Mouse (Mus musculus) limb, embryonic 11.5 days (tissue): ENCODE results near the gene Rab34. TPM values are rescaled to one million over a fixed set of nuclear protein-coding genes. Genes with fewer than 3 reads are reported as not detected.

Experiments
- ATAC-seq: fragments of 200-750 bp; cut with Nextera tagmentation; 2 replicates; pipeline ENCODE4 v1.8.0; 2017; ENCODE audit warnings: low read depth; ENCODE audit not compliant: insufficient number of reproducible peaks, low FRiP score, low TSS enrichment
- DNase-seq: peaks from one replicate; pipeline ENCODE4 v3.0.0-alpha.2; 2015; ENCODE audit warnings: low spot score
- H3K27ac ChIP-seq: fragments of 300-500 bp; sonication (generic); replicated peaks from 2 replicates; pipeline ENCODE4 v1.5.1; 2014; ENCODE audit warnings: low read depth, mild to moderate bottlenecking, low read length
- H3K27me3 ChIP-seq: fragments of 300-500 bp; sonication (generic); 2 replicates; pipeline ENCODE4 v1.6.1; 2014; ENCODE audit warnings: mild to moderate bottlenecking, low read length, mixed read lengths; ENCODE audit not compliant: control insufficient read depth, insufficient read depth
- H3K36me3 ChIP-seq: fragments of 300-500 bp; sonication (generic); 2 replicates; pipeline ENCODE4 v1.6.1; 2014; ENCODE audit warnings: mild to moderate bottlenecking, low read length, moderate library complexity, mixed read lengths; ENCODE audit not compliant: control insufficient read depth, insufficient read depth
- H3K4me1 ChIP-seq: fragments of 300-500 bp; sonication (generic); 2 replicates; pipeline ENCODE4 v1.6.1; 2014; ENCODE audit warnings: low read length, mixed read lengths; ENCODE audit not compliant: control insufficient read depth, insufficient read depth
- H3K4me2 ChIP-seq: fragments of 300-500 bp; sonication (generic); 2 replicates; pipeline ENCODE4 v1.6.1; 2014; ENCODE audit warnings: low read depth, mild to moderate bottlenecking, moderate library complexity; ENCODE audit not compliant: severe bottlenecking
- H3K4me3 ChIP-seq: fragments of 300-500 bp; sonication (generic); 2 replicates; pipeline ENCODE4 v1.5.1; 2014; ENCODE audit warnings: low read depth, low read length
- H3K9ac ChIP-seq: fragments of 300-500 bp; sonication (generic); 2 replicates; pipeline ENCODE4 v1.6.1; 2014; ENCODE audit warnings: mild to moderate bottlenecking, low read length
- H3K9me3 ChIP-seq: fragments of 300-500 bp; sonication (generic); 2 replicates; pipeline ENCODE4 v1.6.1; 2016; ENCODE audit warnings: low read length; ENCODE audit not compliant: control insufficient read depth
- WGBS: fragments of 180-500 bp; shearing (Covaris S2); extraction: QIAGEN DNeasy Blood & Tissue Kit; methylation state at CpG from one replicate; pipeline ENCODE4 v1.1.7; 2014; 5-methylcytosine and 5-hydroxymethylcytosine counted together
- polyA plus RNA-seq: library from polyadenylated mRNA; unstranded; fragments of >200 nt; fragmentation: Nextera tagmentation; extraction: Ambion mirVana; gene quantifications from 2 replicates; pipeline ENCODE4 v1.2.1, GENCODE M21; 2014

Rab34 gene
- polyA plus RNA-seq, 1 experiment from 2014 or later, result 144 TPM

DNA sequence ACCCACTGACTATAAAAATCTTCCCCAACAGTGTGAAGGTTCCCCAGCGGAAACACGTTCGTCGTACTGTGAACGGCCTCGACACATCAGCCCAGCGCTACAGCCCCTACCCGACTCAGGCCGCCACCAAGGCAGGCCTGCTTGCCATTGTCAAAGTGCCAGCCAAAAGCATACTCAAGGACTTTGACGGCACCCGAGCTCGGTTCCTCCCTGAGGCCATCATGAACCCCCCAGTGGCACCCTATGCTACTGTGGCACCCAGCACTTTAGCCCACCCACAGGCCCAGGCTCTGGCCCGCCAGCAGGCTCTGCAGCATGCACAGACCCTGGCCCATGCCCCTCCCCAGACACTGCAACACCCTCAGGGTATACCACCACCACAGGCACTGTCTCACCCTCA lies 34.5 kb upstream of the Rab34 start:
- no peak overlapping the region for H3K4me3 ChIP-seq
- WGBS, result 88% methylated on average over 13 of the region's 13 CpGs
- 0 out of 2 replicates have a peak overlapping the region, but pooled peaks have one; percentile 45 for H3K27ac ChIP-seq
- ATAC-seq (no peak), DNase-seq (no peak)
- H3K9me3 ChIP-seq, result no peaks in the 10 kb centered on the region
- H3K9ac ChIP-seq, result no peak overlapping the region
- H3K4me2 ChIP-seq, result no peak overlapping the region
- H3K27me3 ChIP-seq, result no peaks in the 10 kb centered on the region
- H3K4me1 ChIP-seq, result no peaks in the 10 kb centered on the region
- peaks cover 24% of the 10 kb centered on the region; the same call in 1 of the 2 replicates for H3K36me3 ChIP-seq

DNA sequence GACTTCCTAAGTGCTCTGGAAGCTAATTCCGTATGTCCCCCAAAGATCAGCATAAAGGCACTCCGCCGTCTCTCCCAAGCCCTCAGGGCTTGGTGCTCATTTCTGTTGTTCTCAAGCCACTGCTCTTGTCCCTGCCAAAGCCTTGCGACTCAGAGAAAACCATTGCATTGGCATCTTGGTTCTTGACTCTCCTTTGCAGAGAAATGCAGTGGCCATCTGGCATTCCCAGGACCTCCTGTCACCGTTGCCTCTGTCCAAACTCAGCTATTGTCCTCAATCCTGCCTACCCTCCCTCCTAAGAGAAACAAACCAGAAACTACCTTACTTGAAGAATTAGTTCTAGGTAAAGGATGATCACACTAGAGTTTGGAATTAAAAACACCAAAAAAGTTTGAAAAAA lies 32.6 kb upstream of the Rab34 start:
- no peak for DNase-seq
- Histone ChIP-seq H3K9ac (no peak overlapping the region), H3K27ac (no peak overlapping the region), H3K4me3 (no peak overlapping the region), H3K36me3 (peaks cover 25% of the 10 kb centered on the region), H3K9me3 (no peaks in the 10 kb centered on the region), H3K4me2 (no peak overlapping the region), H3K27me3 (no peaks in the 10 kb centered on the region), H3K4me1 (no peaks in the 10 kb centered on the region)
- ATAC-seq, result no peak
- WGBS, result 83% methylated on average over 5 of the region's 5 CpGs

DNA sequence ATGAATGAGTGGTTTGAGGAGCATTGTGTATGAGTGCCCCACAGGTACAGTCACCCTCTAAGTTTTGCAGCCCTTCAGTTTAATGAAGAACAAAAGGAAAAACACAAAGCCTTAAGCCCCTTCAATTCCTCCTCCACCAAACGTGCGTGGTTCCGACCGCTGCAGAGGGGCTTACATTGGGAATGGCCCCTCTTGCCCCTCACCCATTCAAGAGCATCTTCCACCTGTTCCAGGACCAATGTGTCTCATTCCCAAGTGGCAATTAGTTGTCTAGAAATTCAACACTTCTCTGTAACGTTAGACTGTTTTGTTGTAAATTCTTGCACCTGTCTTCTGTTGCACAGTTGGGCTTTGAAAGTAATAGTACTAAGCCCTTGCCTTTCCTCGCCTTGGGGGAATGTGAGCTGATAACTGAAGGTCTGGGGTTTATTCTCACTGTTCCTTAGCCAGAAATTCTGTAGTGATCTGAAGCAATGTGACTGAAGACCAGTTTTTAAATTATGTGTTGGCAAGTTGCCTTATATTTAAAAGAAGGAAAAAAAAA lies 32.0 kb upstream of the Rab34 start:
- WGBS, result 74% methylated on average over 6 of the region's 6 CpGs
- no peak for ATAC-seq
- H3K9me3 ChIP-seq, result no peaks in the 10 kb centered on the region

DNA sequence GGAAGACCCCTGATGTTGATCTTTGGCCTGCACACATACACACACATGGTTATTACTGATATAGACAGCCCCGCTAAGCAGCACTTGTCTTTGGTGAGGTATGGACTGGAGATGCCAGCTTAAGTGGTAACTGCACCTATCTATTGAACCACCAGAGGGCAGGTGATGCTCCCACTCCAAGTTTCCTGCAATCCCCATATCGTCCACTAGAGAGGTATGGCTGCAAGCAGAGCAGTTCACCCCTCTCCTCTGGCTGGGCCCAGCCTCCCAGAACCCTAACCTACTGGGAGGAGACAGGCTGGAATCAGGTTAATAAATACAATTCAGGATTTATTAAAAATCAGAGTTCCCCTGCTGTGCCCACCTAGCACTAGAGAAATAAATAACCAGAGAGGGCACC lies 29.1 kb upstream of the Rab34 start:
- peaks cover 16% of the 10 kb centered on the region for H3K4me1 ChIP-seq
- H3K27ac ChIP-seq, result no peak overlapping the region
- H3K36me3 ChIP-seq, result peaks cover 31% of the 10 kb centered on the region
- ATAC-seq (no peak), DNase-seq (peak; percentile 84)
- no peaks in the 10 kb centered on the region for H3K27me3 ChIP-seq
- no peak overlapping the region for H3K4me2 ChIP-seq
- H3K9ac ChIP-seq, result no peak overlapping the region
- 34% methylated on average over 2 of the region's 2 CpGs for WGBS
- H3K9me3 ChIP-seq, result no peaks in the 10 kb centered on the region
- no peak overlapping the region for H3K4me3 ChIP-seq

More for the DNA sequence above, 32.0 kb upstream of the Rab34 start:
- Histone ChIP-seq H3K27me3 (no peaks in the 10 kb centered on the region), H3K9ac (no peak overlapping the region), H3K36me3 (peaks cover 28% of the 10 kb centered on the region), H3K4me2 (no peak overlapping the region), H3K27ac (no peak overlapping the region), H3K4me1 (no peaks in the 10 kb centered on the region), H3K4me3 (no peak overlapping the region)
- no peak for DNase-seq

DNA sequence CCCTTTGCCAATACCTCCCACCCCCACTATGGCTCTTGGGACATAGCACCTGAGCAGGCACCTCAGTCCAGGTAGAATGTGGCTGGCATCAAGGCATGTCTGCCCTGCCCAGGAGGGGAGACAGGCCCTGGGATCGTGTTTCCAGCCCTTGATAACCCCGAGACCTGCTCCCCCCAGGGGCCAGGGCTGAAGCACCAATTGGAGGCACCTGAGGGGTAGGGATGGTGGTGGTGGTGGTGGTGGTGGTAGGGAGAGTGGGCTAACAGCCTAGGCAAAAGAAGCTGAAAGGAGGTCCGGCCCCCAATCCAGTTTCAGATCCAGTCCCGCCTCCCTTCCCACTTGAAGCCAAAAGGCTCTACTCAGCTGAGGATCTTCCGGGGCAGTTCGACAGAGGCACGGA lies 28.7 kb upstream of the Rab34 start:
- Histone ChIP-seq H3K9ac (no peak overlapping the region), H3K4me2 (no peak overlapping the region), H3K9me3 (no peaks in the 10 kb centered on the region), H3K4me1 (peaks cover 16% of the 10 kb centered on the region), H3K36me3 (peaks cover 27% of the 10 kb centered on the region), H3K27ac (no peak overlapping the region), H3K4me3 (no peak overlapping the region), H3K27me3 (no peaks in the 10 kb centered on the region)
- 83% methylated on average over 7 of the region's 7 CpGs for WGBS
- ATAC-seq (no peak), DNase-seq (no peak)

DNA sequence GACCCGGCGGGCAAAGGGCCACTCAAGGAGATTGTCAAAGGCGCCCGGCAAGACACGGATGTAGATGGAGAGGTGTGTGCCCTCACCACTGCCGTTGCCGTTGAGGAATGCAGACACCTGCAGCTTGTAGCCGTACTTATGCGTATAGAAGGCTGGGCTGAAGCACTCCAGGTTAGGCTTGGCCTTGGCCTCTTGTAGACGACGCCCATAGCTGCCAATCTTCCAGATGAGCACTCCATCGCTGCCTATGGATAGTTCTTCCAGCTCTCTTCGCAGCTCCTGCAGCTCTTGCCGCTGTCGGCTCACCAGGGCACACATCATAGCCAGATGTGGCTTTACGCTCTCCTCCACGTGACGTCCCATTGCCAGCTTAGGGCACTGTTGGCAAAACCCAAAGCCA lies 28.1 kb upstream of the Rab34 start:
- Histone ChIP-seq H3K4me3 (no peak overlapping the region), H3K4me2 (no peak overlapping the region), H3K4me1 (peaks cover 16% of the 10 kb centered on the region), H3K36me3 (peaks cover 23% of the 10 kb centered on the region), H3K27me3 (no peaks in the 10 kb centered on the region), H3K27ac (no peak overlapping the region), H3K9ac (no peak overlapping the region; the same call in 1 of the 2 replicates), H3K9me3 (no peaks in the 10 kb centered on the region)
- ATAC-seq, result no peak
- DNase-seq, result no peak
- WGBS, result 90% methylated on average over 18 of the region's 18 CpGs

DNA sequence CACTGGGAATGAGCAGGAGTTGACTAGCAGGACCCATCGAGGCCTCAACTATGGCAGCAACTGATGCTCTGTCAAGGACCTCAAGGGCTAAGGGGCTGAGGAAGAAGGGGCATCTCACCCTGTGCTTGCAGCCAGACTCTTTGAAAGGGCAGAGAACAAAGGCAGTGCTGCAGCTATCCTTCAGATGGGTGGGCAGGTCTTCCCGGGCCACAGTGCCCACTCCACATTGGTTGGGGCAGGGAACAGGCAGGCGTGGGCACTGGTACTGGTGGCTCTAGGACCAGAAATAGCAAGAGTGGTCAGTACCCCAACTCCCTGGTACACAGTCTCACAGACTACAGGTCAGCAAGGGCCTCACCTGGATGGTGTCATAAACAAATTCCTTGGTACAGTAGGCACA lies 27.6 kb upstream of the Rab34 start:
- Histone ChIP-seq H3K4me3 (no peak overlapping the region), H3K27ac (no peak overlapping the region), H3K27me3 (no peaks in the 10 kb centered on the region), H3K4me2 (no peak overlapping the region), H3K36me3 (peaks cover 22% of the 10 kb centered on the region), H3K9ac (no peak overlapping the region), H3K4me1 (peaks cover 16% of the 10 kb centered on the region), H3K9me3 (no peaks in the 10 kb centered on the region)
- ATAC-seq (no peak), DNase-seq (no peak)
- 91% methylated on average over 3 of the region's 3 CpGs for WGBS

DNA sequence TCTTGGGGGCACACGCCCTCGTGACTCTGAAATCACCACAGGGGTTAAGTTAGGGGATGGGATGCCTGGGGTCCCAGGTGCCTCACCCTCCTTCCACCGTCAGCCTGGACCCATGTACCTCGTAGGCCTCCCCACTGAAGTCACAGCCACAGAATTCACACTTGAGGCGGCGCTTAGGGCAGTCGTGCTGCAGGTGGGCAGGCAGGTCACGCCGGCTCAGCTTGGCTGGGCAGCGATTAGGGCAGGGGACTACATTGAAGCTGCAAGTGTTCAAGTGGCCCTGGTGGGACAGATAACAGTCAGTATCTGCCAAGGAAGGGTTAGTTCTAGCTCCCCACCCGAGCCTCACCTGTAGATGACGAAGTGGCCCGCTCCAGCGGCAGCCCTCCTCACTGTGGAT lies 27.1 kb upstream of the Rab34 start:
- no peak overlapping the region for H3K4me2 ChIP-seq
- no peak overlapping the region for H3K9ac ChIP-seq
- no peak overlapping the region for H3K4me3 ChIP-seq
- WGBS, result 89% methylated on average over 14 of the region's 14 CpGs
- H3K27me3 ChIP-seq, result no peaks in the 10 kb centered on the region
- no peak for ATAC-seq
- no peak overlapping the region for H3K27ac ChIP-seq
- DNase-seq, result no peak
- H3K9me3 ChIP-seq, result no peaks in the 10 kb centered on the region
- peaks cover 21% of the 10 kb centered on the region for H3K4me1 ChIP-seq
- peaks cover 22% of the 10 kb centered on the region for H3K36me3 ChIP-seq

DNA sequence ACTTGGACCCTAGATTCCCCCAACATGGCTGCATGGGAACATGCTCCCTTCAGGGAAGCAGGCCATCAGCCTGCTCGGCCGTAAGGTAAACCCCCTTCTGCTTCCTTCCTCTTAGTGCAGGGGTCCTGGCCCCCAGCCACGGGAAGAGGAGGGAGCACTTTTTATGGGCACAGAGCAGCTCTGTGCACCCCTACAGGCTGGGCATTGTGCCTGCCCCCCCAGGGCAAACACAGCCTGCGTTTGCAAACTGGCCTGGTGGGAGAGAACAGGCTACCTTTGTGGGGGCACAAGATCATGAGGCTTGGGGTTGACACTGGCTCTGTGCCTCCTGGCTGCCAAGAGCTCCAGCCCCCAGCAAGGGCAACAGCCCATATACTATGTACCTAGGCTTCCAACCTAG lies 26.3 kb upstream of the Rab34 start:
- peaks cover 22% of the 10 kb centered on the region for H3K36me3 ChIP-seq
- ATAC-seq, result no peak
- H3K4me1 ChIP-seq, result peaks cover 23% of the 10 kb centered on the region
- H3K9me3 ChIP-seq, result no peaks in the 10 kb centered on the region
- H3K9ac ChIP-seq, result 0 out of 2 replicates have a peak overlapping the region, but pooled peaks have one; percentile 18
- no peak overlapping the region for H3K4me3 ChIP-seq
- H3K27me3 ChIP-seq, result no peaks in the 10 kb centered on the region
- no peak overlapping the region for H3K4me2 ChIP-seq
- 68% methylated on average over 4 of the region's 4 CpGs for WGBS
- H3K27ac ChIP-seq, result peak overlapping the region; percentile 23; the same call in 1 of the 2 replicates
- DNase-seq, result no peak
